Mouse (Mus musculus): ENCODE measurements at regions not wholly inside any gene's neighbourhood (a gene's known extent, or its start where the extent isn't known, plus 50 kb on each side); places are given as distances from the start of the nearest gene placed in this dataset.

- TF ChIP-seq POLR2A (IDR thresholded peaks at IDR 0.05; ENCODE audit: control insufficient read depth, low read depth, low read length) (no peak), CTCF (IDR thresholded peaks at IDR 0.05; ENCODE audit: control insufficient read depth, insufficient read depth, insufficient replicate concordance, low read depth, low read length) (no peak)
These were observed 81.7 kb downstream of the Hs1bp3 start for GRCm38 (mm10) chr12:8394894-8395297.

Measured in testis, adult 2 months (tissue).